In genomic region chr2:84649674-84650073, GRCm38 (mm10) we compare ENCODE assay signal across 7 mouse cellular contexts. TPM values are rescaled to one million over a fixed set of nuclear protein-coding genes. Genes with fewer than 3 reads are reported as not detected.
A peak's percentile ranks its signal among the peaks of the same experiment; 100 is the strongest.
DNase-seq lines count a peak whose midpoint lies in the region; ATAC-seq and TF ChIP-seq lines count a peak whose summit lies in the region.

No protein-coding gene starts in this region.

- no peaks in the 10 kb centered on the region for H3K36me3 ChIP-seq in thymus, adult 2 months (ENCODE audit: control insufficient read depth, insufficient read depth, low read length)
- H3K36me3 ChIP-seq in embryonic facial prominence, embryonic 13.5 days, result no peaks in the 10 kb centered on the region
- no peaks in the 10 kb centered on the region for H3K36me3 ChIP-seq in hindbrain, embryonic 13.5 days
- no peaks in the 10 kb centered on the region for H3K36me3 ChIP-seq in liver, embryonic 15.5 days (replicated peaks)
- no peaks in the 10 kb centered on the region for H3K36me3 ChIP-seq in stomach, embryonic 15.5 days

- ATAC-seq in embryonic facial prominence, embryonic 13.5 days (ENCODE audit: insufficient number of reproducible peaks, insufficient read depth, low FRiP score, low TSS enrichment, low read depth), result no peak
- no peak for ATAC-seq in hindbrain, embryonic 13.5 days (ENCODE audit: low FRiP score)
- peak; percentile 54; the same call in 1 of the 2 replicates for ATAC-seq in liver, embryonic 15.5 days (ENCODE audit: insufficient read depth)
- no peak for ATAC-seq in stomach, embryonic 15.5 days (ENCODE audit: insufficient read depth, low FRiP score, low read depth)

- H3K27ac ChIP-seq in thymus, adult 2 months (ENCODE audit: control insufficient read depth, insufficient read depth, low read length), result no peak overlapping the region
- H3K27ac ChIP-seq in embryonic facial prominence, embryonic 13.5 days, result peak overlapping the region; percentile 99
- H3K27ac ChIP-seq in hindbrain, embryonic 13.5 days, result peak overlapping the region; percentile 56
- H3K27ac ChIP-seq in liver, embryonic 15.5 days (replicated peaks), result peak overlapping the region; percentile 88
- peak overlapping the region; percentile 99 for H3K27ac ChIP-seq in stomach, embryonic 15.5 days

- no peak for TF ChIP-seq POLR2A in thymus, adult 2 months (IDR thresholded peaks at IDR 0.05; ENCODE audit: control insufficient read depth, extremely low read depth, insufficient read depth, low read length, poor library complexity)

- TF ChIP-seq CTCF in thymus, adult 2 months (IDR thresholded peaks at IDR 0.05; ENCODE audit: borderline replicate concordance, control insufficient read depth, extremely low read depth, insufficient read depth, low read length, poor library complexity), result no peak

- WGBS in thymus, adult 2 months, result 4% methylated on average over 10 of the region's 10 CpGs
- under 1% methylated on average over 10 of the region's 10 CpGs for WGBS in embryonic facial prominence, embryonic 13.5 days
- WGBS in hindbrain, embryonic 13.5 days, result under 1% methylated on average over 10 of the region's 10 CpGs
- WGBS in liver, embryonic 15.5 days (ENCODE audit: insufficient replicate concordance), result 0% methylated on average over 10 of the region's 10 CpGs
- WGBS in stomach, embryonic 15.5 days, result under 1% methylated on average over 10 of the region's 10 CpGs

- no peak for DNase-seq in thymus, adult 2 months
- DNase-seq in thymus, postnatal 14 days, result no peak
- no peak for DNase-seq in urinary bladder, adult 18-20 months (ENCODE audit: low spot score in 2 of 2)

- peak overlapping the region; percentile 12; the same call in 1 of the 2 replicates for H3K4me3 ChIP-seq in thymus, adult 2 months (ENCODE audit: control insufficient read depth, insufficient read depth, low read length)
- peak overlapping the region; percentile 72 for H3K4me3 ChIP-seq in embryonic facial prominence, embryonic 13.5 days
- H3K4me3 ChIP-seq in hindbrain, embryonic 13.5 days, result peak overlapping the region; percentile 63
- peak overlapping the region; percentile 75 for H3K4me3 ChIP-seq in liver, embryonic 15.5 days (replicated peaks)
- peak overlapping the region; percentile 63 for H3K4me3 ChIP-seq in stomach, embryonic 15.5 days (replicated peaks)

- H3K9me3 ChIP-seq in embryonic facial prominence, embryonic 13.5 days, result no peaks in the 10 kb centered on the region
- no peaks in the 10 kb centered on the region for H3K9me3 ChIP-seq in hindbrain, embryonic 13.5 days
- H3K9me3 ChIP-seq in liver, embryonic 15.5 days (replicated peaks), result no peaks in the 10 kb centered on the region
- H3K9me3 ChIP-seq in stomach, embryonic 15.5 days, result no peaks in the 10 kb centered on the region

- no peaks in the 10 kb centered on the region; the same call in 1 of the 2 replicates for H3K27me3 ChIP-seq in thymus, adult 2 months (ENCODE audit: control insufficient read depth, insufficient read depth, low read length)
- no peaks in the 10 kb centered on the region for H3K27me3 ChIP-seq in embryonic facial prominence, embryonic 13.5 days
- no peaks in the 10 kb centered on the region for H3K27me3 ChIP-seq in hindbrain, embryonic 13.5 days
- H3K27me3 ChIP-seq in liver, embryonic 15.5 days, result no peaks in the 10 kb centered on the region
- H3K27me3 ChIP-seq in stomach, embryonic 15.5 days (replicated peaks), result no peaks in the 10 kb centered on the region

- peak overlapping the region; percentile 73 for H3K4me2 ChIP-seq in embryonic facial prominence, embryonic 13.5 days
- H3K4me2 ChIP-seq in hindbrain, embryonic 13.5 days, result peak overlapping the region; percentile 79
- H3K4me2 ChIP-seq in liver, embryonic 15.5 days, result peak overlapping the region; percentile 77
- H3K4me2 ChIP-seq in stomach, embryonic 15.5 days, result peak overlapping the region; percentile 50

- peak overlapping the region; percentile 87 for H3K9ac ChIP-seq in embryonic facial prominence, embryonic 13.5 days
- peak overlapping the region; percentile 78 for H3K9ac ChIP-seq in hindbrain, embryonic 13.5 days
- H3K9ac ChIP-seq in liver, embryonic 15.5 days, result peak overlapping the region; percentile 83
- H3K9ac ChIP-seq in stomach, embryonic 15.5 days, result peak overlapping the region; percentile 69

- H3K4me1 ChIP-seq in thymus, adult 2 months (replicated peaks; ENCODE audit: control insufficient read depth, insufficient read depth, low read length), result no peaks in the 10 kb centered on the region
- peaks cover 16% of the 10 kb centered on the region for H3K4me1 ChIP-seq in embryonic facial prominence, embryonic 13.5 days
- peaks cover 23% of the 10 kb centered on the region for H3K4me1 ChIP-seq in hindbrain, embryonic 13.5 days (replicated peaks)
- peaks cover 23% of the 10 kb centered on the region for H3K4me1 ChIP-seq in liver, embryonic 15.5 days (replicated peaks)
- peaks cover 5% of the 10 kb centered on the region; the same call in 1 of the 2 replicates for H3K4me1 ChIP-seq in stomach, embryonic 15.5 days

RNA-seq across cellular contexts. Expression of gene Ctnnd1, which starts 0.9 kb away (rescaled TPM):
- polyA plus RNA-seq in thymus, adult 2 months (2012; rRNA removed), result 10.5 and 13.6 TPM in 2 replicates
- polyA plus RNA-seq in embryonic facial prominence, embryonic 13.5 days (2015; fragmentation: Nextera tagmentation; extraction: Ambion mirVana), result 43.8 and 49.6 TPM in 2 replicates
- 38.6 and 39.2 TPM in 2 replicates for polyA plus RNA-seq in hindbrain, embryonic 13.5 days (2015; fragmentation: Nextera tagmentation; extraction: Ambion mirVana)
- polyA plus RNA-seq in liver, embryonic 15.5 days (2015; fragmentation: Nextera tagmentation; extraction: Ambion mirVana), result 12.4 and 13.1 TPM in 2 replicates
- 60.0 and 71.9 TPM in 2 replicates for polyA plus RNA-seq in stomach, embryonic 15.5 days (2015; fragmentation: Nextera tagmentation; extraction: Ambion mirVana)

RNA-seq across cellular contexts. Expression of gene Btbd18, which starts 9.2 kb away (rescaled TPM):
- not detected in 2 replicates for polyA plus RNA-seq in thymus, adult 2 months (2012; rRNA removed)
- polyA plus RNA-seq in embryonic facial prominence, embryonic 13.5 days (2015; fragmentation: Nextera tagmentation; extraction: Ambion mirVana), result 0.36 and 0.41 TPM in 2 replicates
- 0.28 and 0.29 TPM in 2 replicates for polyA plus RNA-seq in hindbrain, embryonic 13.5 days (2015; fragmentation: Nextera tagmentation; extraction: Ambion mirVana)
- polyA plus RNA-seq in liver, embryonic 15.5 days (2015; fragmentation: Nextera tagmentation; extraction: Ambion mirVana), result 0.05 TPM in 2 replicates
- polyA plus RNA-seq in stomach, embryonic 15.5 days (2015; fragmentation: Nextera tagmentation; extraction: Ambion mirVana), result 0.18 and 0.22 TPM in 2 replicates

RNA-seq across cellular contexts. Expression of gene Selenoh, which starts 20.9 kb away (rescaled TPM):
- polyA plus RNA-seq in thymus, adult 2 months (2012; rRNA removed), result 172 and 191 TPM in 2 replicates
- polyA plus RNA-seq in embryonic facial prominence, embryonic 13.5 days (2015; fragmentation: Nextera tagmentation; extraction: Ambion mirVana), result 292 and 345 TPM in 2 replicates
- polyA plus RNA-seq in hindbrain, embryonic 13.5 days (2015; fragmentation: Nextera tagmentation; extraction: Ambion mirVana), result 217 and 222 TPM in 2 replicates
- polyA plus RNA-seq in liver, embryonic 15.5 days (2015; fragmentation: Nextera tagmentation; extraction: Ambion mirVana), result 71.6 and 86.7 TPM in 2 replicates
- 221 and 237 TPM in 2 replicates for polyA plus RNA-seq in stomach, embryonic 15.5 days (2015; fragmentation: Nextera tagmentation; extraction: Ambion mirVana)

RNA-seq across cellular contexts. Expression of gene Gm28635, which starts 28.2 kb away (rescaled TPM):
- polyA plus RNA-seq in thymus, adult 2 months (2012; rRNA removed), result not detected in 2 replicates
- polyA plus RNA-seq in embryonic facial prominence, embryonic 13.5 days (2015; fragmentation: Nextera tagmentation; extraction: Ambion mirVana), result not detected in 2 replicates
- polyA plus RNA-seq in hindbrain, embryonic 13.5 days (2015; fragmentation: Nextera tagmentation; extraction: Ambion mirVana), result not detected in 2 replicates
- not detected in 2 replicates for polyA plus RNA-seq in liver, embryonic 15.5 days (2015; fragmentation: Nextera tagmentation; extraction: Ambion mirVana)
- polyA plus RNA-seq in stomach, embryonic 15.5 days (2015; fragmentation: Nextera tagmentation; extraction: Ambion mirVana), result not detected in 2 replicates

RNA-seq across cellular contexts. Expression of gene Med19, which starts 28.5 kb away (rescaled TPM):
- polyA plus RNA-seq in thymus, adult 2 months (2012; rRNA removed), result 10.6 and 11.6 TPM in 2 replicates
- polyA plus RNA-seq in embryonic facial prominence, embryonic 13.5 days (2015; fragmentation: Nextera tagmentation; extraction: Ambion mirVana), result 33.4 and 38.5 TPM in 2 replicates
- 52.1 and 53.5 TPM in 2 replicates for polyA plus RNA-seq in hindbrain, embryonic 13.5 days (2015; fragmentation: Nextera tagmentation; extraction: Ambion mirVana)
- polyA plus RNA-seq in liver, embryonic 15.5 days (2015; fragmentation: Nextera tagmentation; extraction: Ambion mirVana), result 18.7 and 21.1 TPM in 2 replicates
- 31.1 and 34.5 TPM in 2 replicates for polyA plus RNA-seq in stomach, embryonic 15.5 days (2015; fragmentation: Nextera tagmentation; extraction: Ambion mirVana)

Comparison
In these comparisons a context has a peak if more than half of its experiments do, and no peak if none do; other contexts are left out.
1. H3K4me3 ChIP-seq: peak in every context shown above with its lines; median percentile 75 in liver, embryonic 15.5 days; 72 in embryonic facial prominence, embryonic 13.5 days; 63 in hindbrain, embryonic 13.5 days; 63 in stomach, embryonic 15.5 days; 12 in thymus, adult 2 months.